Mouse (Mus musculus): ENCODE measurements around the gene Gm498.

Gm498 gene

DNA sequence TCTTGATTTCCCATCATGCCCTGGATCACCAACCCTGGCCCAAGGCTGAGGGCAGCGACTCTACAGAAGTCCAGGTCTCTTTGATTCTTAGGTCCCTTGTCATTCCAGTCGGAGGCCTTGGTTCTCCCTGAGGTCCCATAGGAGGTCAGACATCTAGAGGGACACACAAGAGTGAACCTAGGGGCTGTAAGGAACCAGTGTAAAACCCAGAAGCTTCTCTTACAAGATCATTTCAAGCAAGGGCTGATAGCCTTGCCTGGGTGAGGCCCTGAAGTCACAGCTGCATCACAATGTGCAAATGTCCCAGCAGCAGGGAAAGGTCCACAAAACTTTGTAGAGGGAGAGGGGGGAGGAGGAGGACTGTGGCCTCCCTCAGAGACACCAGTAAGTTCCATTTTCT, at the start of gene Gm498:
Gm498 (plus strand) TSS at position 301 of the 400 bp plus-strand sequence.
- no peak for DNase-seq (ENCODE audit: low spot score)

GRCm38 (mm10) chr7:143819201-143819600, 47.4 kb upstream of the Gm498 start:
- DNase-seq (ENCODE audit: low spot score) = no peak

- no peak for DNase-seq (ENCODE audit: low spot score)
Measured at GRCm38 (mm10) chr7:143821241-143821640, 45.4 kb upstream of the Gm498 start.

GRCm38 (mm10) chr7:143822375-143823265, 44.0 kb upstream of the Gm498 start, which contains the start of the genes Nadsyn1 and Dhcr7:
Nadsyn1 (minus strand) TSS chr7:143822849.
Dhcr7 (plus strand) TSS chr7:143823145.
- peak; percentile 98 for DNase-seq (ENCODE audit: low spot score)

DNA sequence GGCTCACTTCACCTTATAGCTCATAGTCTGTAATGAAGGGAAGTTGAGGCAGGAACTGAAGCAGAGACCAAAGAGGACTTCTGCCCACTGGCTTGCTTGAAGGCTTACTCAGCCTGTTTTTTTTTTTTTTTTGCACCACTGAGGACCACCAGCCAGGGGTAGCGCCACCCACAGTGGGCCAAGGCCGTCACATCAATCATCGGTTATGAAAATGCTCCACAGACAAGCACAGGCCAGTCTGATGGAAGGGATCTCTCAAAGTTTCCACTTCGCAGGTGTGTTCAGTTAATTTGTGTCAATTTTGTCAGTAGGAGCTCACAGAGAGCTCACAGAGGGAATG, 43.4 kb upstream of the Gm498 start:
- DNase-seq (ENCODE audit: low spot score) = no peak

DNA sequence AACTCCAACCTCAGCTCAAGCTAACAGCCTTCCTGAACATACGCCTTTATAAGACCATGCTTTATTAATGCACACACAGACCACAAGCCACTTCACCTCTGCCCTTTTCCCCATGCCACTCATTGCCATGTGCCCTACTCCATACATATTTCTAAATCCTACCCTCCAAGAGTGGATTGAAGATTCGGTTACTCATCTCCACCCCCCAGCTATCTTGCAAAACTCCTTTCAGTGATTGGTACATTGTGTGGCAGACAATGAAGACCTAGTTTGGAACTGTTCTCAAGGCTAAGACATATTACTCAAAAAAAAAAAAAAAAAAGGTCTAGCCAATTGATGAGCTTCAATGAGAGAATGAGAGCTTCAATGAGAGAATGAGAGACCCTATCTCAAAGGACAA, 39.7 kb upstream of the Gm498 start:
- DNase-seq (ENCODE audit: low spot score) = no peak

GRCm38 (mm10) chr7:143829504-143830331, 36.9 kb upstream of the Gm498 start:
- peak; percentile 99 for DNase-seq (ENCODE audit: low spot score)

DNA sequence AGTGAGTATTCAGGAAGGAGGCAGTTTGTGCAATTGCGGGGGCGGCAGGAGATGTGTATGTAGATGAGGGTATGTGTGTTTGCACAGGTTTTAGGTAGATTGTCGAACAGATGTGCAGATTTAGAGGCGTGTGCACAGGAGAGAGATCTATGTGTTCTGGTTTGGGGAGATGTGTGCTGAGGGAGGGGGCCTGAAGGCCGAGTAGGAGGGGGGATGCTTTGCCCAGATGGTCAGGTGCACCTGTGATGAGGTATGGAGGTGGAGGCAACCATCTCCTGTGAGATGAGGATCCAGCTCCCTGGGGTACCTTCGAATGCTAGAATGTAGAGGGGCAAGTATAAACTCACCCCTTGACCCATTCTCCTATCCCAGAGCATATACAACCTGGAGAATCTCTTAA, 36.2 kb upstream of the Gm498 start:
- no peak for DNase-seq (ENCODE audit: low spot score)

- DNase-seq (ENCODE audit: low spot score) = no peak
Measured at GRCm38 (mm10) chr7:143832196-143832595, 34.4 kb upstream of the Gm498 start.

DNA sequence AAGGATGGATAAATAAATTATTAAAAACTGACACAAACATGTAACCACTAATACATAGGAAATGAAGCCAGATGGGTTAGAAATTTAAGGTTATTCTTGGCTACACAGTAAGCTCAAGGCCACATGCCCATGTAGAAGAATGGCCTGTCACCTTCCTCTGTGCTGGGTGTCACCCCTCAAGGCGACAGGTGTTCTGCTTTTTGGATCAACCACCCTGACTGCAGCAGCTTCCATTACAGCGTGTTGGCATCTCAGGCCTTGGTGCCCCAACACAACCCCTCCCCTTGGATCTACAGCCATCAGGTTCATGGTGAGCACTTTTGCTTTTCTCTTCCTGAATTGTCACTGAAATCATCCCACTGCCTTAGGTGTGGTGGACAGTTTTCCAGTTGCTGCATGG, 34.0 kb upstream of the Gm498 start:
- DNase-seq (ENCODE audit: low spot score) = no peak

DNA sequence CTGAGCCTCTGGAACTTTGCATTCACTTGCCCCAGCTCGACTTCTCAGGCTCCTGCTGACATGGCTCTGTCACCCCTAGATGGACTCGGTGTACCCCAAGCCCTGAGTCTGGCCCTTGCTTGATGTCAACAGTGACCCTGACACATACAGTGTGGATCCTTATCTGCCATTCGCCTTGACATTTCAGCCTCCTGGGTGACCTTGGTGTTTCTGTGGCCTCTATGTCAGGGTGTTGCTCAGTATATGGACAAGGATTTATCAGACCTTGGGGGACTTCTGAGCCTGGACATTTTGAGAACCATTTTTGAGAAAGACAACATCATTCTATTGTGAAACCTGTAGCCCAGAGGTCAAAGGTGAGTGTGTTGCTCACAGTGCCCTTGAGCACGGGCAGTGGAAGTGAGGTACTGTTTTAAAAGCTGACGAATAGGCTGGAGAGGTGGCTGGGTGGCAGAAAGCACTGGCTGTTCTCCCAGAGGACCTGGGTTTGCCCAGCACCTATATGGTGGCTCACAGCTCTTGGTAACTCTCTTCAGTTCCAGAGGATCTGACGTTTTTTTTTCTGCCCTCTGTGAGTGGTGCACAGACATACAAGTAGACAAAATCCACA, 33.0 kb upstream of the Gm498 start:
- no peak for DNase-seq (ENCODE audit: low spot score)

- no peak for DNase-seq (ENCODE audit: low spot score)
Measured at GRCm38 (mm10) chr7:143834316-143834715, 32.3 kb upstream of the Gm498 start.

DNA sequence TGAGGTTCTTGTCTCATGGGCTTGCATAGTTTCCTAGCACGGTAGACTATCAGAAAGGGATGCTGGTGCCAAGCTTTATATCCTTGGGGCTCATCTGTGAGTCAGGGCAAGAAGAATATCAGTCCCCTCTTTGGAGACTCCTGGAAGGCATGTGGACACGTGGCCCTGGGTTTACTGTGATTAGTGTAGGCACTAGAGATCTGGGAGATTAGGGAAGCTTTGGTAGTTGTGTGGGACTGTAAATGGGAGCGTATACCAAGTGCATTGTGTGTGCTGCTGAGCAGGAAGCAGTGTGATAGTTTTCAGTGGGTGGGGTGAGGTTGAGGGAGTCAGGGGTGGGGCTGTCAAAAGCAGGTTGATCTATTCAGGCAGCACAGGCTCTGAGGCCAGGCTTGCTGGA, 31.7 kb upstream of the Gm498 start:
- no peak for DNase-seq (ENCODE audit: low spot score)

- no peak for DNase-seq (ENCODE audit: low spot score)
Measured at GRCm38 (mm10) chr7:143837705-143838358, 28.8 kb upstream of the Gm498 start.

DNA sequence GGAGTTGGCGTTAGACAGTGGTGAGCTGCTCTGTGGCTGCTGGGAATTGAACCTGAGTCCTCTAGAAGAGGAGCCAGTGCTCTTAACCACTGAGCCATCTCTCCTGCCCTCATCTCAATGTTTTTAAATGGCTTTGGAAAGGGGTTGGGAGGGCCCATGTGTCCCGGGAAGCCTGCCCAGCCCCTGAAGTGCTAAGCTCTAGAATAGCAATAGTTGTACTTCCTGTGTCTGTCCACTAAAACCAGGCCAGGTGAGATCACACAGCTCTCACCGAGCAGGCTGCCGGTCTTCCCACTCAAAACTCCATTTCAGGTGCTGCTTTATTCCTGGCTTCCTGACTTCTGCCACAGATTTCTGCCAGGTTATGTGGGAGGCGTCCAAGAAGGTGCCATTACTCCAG, 26.5 kb upstream of the Gm498 start:
- DNase-seq (ENCODE audit: low spot score) = no peak

DNA sequence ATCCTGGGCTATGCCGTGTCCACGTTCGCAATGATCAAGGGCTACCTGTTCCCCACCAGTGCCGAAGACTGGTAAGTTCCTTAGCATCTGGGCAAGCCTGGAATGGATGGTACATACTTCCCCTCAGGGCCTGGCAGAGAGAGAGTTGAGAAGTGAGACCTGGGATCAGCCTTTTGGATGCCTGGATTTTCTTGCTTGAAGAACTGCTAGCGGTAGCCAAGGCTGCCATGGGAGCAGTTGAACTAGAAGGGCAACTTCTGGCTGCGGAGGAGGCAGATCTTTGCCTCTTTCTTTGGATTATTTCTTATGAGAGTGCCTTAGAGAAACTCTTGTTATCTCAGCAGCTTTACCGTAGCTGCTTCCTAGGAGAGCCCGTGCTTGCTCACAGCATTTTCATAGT, 25.3 kb upstream of the Gm498 start:
- DNase-seq (ENCODE audit: low spot score) = no peak

DNA sequence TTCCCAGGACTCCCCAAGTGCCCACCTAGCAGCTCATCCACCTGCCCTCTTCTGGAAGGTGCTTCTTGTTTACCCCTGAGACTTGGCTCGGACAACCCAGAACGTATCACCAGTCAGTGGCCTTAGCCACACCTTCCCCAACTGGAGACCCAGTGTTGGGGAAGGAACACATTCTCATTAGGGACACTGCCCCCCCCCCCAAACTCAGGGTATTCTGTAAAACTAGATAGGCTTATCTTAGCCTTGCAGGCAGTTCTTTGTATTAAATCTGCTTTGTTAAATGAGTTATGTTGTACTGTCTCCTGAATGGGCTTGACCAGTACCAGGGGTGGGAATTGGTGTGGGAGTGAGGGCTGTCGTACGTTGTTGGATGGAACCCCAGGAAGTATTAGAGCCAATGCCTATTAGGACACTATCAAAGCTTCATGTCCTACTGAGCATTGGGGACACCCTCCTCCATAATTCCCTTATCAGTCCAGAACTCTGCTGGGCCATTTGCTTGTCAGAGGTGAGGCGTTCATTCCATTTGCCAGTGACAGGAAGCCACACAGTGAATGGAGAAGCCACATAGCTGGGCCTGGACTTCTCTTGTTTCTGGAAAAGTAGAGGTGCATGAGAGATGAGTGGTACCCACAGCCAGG, 18.4 kb upstream of the Gm498 start:
- DNase-seq (ENCODE audit: low spot score) = no peak

GRCm38 (mm10) chr7:143848768-143849482, 17.7 kb upstream of the Gm498 start:
- no peak for DNase-seq (ENCODE audit: low spot score)

DNA sequence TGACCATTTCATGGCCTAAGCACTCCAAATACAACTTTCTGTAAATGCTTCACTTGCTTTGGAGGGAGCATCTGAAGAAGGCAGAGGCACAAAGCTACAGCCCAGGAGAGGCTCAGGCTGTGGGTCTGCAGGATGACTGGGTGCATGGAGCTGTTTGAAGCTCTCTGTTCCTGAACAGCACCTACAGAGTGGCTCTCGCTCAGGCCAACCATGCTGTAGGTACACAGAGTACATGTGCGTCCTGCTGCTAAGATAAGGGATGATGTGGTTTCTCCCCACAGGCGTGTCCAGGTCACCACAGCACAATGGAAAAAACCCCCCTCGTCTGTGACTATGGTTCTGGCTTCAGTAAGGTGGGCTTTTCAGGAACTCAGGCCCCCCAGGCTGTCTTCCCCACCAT, 2.2 kb downstream of the Gm498 start:
- no peak for DNase-seq (ENCODE audit: low spot score)

- DNase-seq (ENCODE audit: low spot score) = no peak
Measured at GRCm38 (mm10) chr7:143883717-143884116, 17.1 kb downstream of the Gm498 start.

- DNase-seq (ENCODE audit: low spot score) = no peak
Measured at GRCm38 (mm10) chr7:143891146-143891545, 24.5 kb downstream of the Gm498 start.

All from embryo, embryonic 10 days (tissue).